Mouse (Mus musculus) cerebellum, adult (tissue): ENCODE data around the gene Gnl3l.

Experiments used
- ATAC-seq: cut with Nextera tagmentation; 2 replicates; pipeline ENCODE4 v1.9.2; 2017; ENCODE audit warnings: mild to moderate bottlenecking, moderate library complexity, mixed read lengths; ENCODE audit not compliant: insufficient number of reproducible peaks, low FRiP score, low TSS enrichment

Gnl3l gene

GRCm38 (mm10) chrX:151016938-151017877 is at the start of gene Gnl3l:
Gene Gnl3l, minus strand, starts transcription at chrX:151017322.
- peak; percentile 96 for ATAC-seq

- ATAC-seq = no peak
Measured at GRCm38 (mm10) chrX:151066071-151066666, 49.0 kb upstream of the Gnl3l start.

DNA sequence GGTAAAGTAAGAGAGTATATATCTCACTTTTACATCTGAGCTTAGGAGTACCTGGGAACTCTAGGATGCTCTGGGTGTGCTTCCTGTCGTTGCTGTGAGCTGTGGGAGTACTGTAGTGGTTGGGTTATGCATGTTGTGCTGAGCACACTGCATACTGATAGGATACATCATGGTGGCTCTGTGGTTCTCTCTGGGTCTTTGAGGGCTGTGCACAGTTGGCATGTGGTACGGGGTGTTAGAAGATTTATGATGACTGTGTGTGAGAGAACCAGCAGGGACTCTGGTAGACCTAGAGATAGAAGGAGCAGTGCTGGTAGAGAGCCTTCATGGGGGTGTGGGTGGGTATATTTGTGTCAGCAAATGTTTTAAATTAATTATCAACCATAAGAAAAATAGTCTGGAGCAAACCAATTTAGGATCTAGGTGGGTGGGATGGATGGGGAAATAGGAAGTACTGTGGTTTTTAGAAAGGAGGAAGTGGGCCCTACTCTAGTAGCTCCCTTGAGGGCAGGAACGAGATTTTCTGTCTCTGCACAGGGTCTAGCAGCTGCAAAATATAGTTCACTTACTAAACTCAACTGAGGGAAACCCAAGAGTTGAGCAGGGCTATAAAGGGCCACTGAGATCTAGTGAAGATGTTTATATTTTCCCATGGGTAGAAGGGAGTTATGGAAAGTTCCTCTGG is 44.6 kb upstream of the Gnl3l start:
- no peak for ATAC-seq

DNA sequence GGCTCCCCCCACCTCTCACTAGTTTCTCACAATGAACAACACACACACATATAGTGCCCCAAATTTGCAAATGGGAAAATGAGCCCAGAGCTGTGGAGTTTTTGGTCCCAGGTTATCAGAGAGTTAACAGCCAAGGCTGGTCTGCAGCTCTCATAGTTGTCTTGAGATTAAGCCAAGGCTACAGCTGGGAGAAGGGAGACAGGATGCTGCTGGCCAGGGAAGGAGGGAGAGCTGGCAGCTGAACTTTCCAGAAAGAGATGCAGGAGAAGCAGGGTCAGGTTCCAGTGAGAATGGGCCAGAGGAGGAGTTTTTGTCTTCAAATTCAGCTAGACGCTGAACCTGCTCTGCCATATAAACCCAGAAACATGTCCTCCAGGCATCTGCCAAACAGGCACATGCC is 42.2 kb upstream of the Gnl3l start:
- no peak for ATAC-seq

GRCm38 (mm10) chrX:151055559-151055958 is 38.4 kb upstream of the Gnl3l start:
- ATAC-seq = no peak

DNA sequence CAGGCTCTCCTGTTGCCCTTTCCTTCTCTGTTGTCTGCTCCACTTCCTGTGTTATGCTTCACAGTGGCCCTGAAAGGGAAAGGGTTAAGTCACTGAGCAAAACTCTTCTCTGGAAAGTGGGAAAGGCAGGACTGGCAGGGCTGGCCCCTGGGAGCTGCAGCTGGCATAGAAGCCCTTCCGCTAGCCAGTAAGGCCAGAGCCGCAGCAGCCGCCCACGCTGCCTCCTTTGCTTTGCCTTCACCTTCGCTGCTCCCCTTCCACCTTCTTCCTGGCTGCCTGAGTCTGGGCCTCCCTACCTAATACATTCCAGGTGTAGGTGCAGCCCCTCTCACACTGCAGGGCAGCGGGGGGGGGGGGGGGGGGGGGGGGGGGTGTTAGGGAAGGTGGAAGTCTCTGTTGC is 37.4 kb upstream of the Gnl3l start:
- no peak for ATAC-seq

DNA sequence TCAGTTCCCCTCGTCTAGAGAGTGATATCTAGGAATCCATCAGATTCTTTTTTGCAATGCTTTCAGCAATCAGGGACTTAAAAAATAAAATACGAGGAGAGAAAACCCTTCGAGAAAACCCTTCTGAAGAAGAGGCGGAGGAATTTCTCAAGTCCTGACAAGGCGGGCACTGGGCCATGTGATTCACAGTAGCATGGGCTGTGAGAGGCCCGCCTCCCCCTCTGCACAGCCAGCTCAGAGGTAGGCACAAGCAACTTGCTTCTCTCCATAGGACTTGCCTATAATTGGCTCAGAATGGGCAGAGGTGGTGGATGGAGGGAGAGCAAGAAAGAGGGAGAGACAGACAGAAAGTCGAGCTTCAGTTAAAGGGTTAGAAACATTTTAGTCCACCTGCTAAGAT is 33.2 kb upstream of the Gnl3l start:
- no peak for ATAC-seq

- ATAC-seq = no peak
Measured at GRCm38 (mm10) chrX:151049661-151050215, 32.6 kb upstream of the Gnl3l start.

DNA sequence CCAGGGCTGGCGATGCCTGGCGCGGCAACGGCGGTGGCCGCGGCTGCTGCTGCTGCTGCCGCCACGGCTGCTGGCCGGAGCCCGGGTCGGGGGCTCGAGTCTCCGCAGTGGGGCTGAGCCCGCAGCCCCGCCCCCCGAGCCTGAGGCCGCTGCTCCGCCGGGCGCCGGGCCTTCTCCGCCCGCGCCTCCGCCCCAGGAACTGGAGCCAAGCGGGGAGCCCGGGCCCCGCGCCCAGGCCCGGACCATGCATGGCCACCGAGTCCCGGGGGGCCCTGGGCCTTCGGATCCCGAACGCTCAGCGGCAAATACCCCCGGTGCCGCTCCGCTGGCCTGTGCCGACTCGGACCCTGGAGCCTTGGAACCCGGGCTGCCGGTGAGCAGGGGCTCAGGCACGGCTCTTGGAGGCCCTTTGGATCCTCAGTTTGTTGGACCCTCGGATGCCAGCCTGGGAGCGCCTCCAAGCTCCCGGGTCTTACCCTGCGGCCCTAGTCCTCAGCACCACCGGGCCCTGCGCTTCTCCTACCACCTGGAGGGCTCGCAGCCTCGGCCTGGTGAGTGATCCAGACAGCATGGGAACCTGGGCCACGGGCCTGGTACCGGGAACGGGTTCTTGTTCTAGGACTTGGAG is 30.4 kb upstream of the Gnl3l start:
- peak; percentile 7; the same call in 1 of the 2 replicates for ATAC-seq

DNA sequence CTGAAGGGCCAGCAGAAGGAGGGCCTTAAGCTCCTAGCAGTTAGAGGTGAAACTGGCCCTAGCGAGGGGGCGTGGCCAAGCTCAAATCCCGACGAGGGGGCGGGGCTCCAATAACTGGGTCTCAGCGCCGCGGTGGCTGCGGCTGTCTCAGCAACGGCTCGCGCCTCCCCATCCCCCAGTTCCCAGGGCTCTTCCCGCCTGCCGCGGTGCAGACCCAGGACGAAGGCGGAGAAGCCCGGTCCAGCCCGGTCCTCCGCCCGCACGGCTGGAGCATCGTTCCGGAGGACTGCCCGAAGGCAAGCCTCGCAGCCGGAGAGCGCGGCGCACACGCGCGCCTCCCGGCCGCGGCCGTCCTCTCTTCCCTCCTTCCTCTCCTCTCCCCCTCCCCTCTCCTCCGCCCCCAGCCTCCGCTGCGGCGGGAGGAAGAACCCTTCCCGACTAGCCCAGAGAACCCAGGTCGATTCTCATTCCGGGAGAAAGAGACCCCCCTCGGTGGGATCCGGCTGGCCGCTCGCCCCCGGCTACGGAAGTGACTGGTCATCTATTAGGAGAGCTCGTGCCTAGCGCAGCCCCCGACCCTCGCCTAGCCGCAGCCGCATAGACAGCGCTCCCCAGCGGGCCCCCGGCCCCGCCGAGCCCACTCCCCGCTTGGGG is 29.8 kb upstream of the Gnl3l start:
- peak; percentile 93 for ATAC-seq

GRCm38 (mm10) chrX:151046321-151046720 is 29.2 kb upstream of the Gnl3l start:
- no peak for ATAC-seq

- ATAC-seq = no peak
Measured at GRCm38 (mm10) chrX:151045850-151046249, 28.7 kb upstream of the Gnl3l start, which contains the start of gene Fgd1. Gene Fgd1, plus strand, starts transcription at chrX:151046150.

DNA sequence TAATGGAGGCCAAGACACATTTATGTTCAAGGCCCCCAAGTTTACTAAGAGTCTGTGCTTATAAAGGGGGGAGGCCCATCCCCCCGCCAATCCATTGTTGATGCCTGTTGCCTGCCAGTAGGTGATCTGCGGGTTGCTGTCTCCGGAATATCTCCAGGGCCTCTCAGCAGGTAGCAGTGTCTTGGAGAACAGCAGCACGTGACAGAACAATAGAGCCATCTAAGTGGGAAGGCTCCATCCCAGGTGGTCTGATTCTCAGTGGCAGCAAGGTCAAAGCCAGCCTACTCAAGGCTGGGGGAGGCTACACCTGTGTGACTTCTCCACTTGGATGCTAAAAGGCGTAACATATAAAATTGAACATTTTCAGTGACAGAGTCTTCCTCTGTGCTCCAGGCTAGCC is 24.1 kb upstream of the Gnl3l start:
- ATAC-seq = no peak

- ATAC-seq = no peak
Measured at GRCm38 (mm10) chrX:151031400-151031799, 14.3 kb upstream of the Gnl3l start.

DNA sequence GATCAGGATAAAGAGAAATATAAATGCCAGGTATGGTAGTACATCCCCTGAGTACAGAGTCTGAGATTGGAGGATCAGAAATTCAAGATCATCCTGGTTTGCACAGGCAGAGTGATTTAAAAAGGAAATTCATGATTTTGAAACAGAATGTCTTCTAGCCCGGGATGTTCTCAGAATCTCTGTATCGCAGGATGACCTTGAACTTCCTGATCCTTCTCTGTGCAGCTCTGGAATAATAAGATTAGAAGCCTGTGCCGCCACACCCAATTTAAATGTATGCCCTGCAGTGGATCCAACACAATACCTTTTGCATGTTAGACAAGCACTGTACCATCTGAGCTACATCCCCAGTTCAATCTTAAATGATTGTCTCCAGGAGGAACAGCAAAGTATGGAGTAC is 1.7 kb upstream of the Gnl3l start:
- ATAC-seq = no peak

DNA sequence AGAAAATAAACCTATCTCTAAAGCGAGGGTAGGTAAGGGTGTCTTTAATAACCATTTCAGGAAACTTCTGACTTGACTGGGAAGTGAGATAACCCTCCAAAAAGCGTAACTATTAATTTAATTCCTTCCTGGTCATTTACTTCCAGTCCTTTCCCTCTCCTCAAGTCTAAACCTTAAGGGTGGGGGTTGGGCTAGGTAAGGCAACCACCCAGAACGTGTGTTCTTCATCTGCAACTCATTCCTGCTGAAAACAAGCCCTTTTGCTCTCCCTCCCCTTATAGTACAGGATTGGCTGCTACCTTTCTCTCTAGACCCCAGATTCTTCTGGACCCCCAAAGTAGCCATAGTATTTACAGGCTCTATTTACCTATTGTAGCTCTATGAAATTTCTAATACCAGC is 775 bp upstream of the Gnl3l start:
- ATAC-seq = 0 out of 2 replicates have a peak, but pooled peaks have one; percentile 8

GRCm38 (mm10) chrX:150996775-150997174 is 20.3 kb downstream of the Gnl3l start:
- ATAC-seq = no peak

DNA sequence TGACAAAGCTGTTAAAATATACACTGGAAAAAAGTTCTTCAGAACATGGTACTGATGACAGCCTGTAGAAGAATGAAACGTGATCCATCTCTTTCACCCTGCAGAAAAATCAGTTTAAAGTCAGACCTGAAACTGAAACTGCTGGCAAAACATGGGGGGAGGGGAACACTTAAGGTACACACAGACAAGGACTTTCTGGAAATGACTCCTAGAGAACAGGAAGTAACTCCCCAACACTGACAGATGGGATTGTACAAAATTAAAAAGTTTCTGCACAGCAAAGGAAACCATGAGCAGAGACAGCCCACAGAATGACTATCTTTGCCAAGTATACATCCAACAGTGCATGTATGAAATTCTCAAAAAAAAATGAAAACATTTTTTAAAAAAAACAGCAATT is 35.5 kb downstream of the Gnl3l start:
- ATAC-seq = no peak

GRCm38 (mm10) chrX:150975424-150975823 is 41.7 kb downstream of the Gnl3l start:
- ATAC-seq = no peak

GRCm38 (mm10) chrX:150963027-150963426 is 54.1 kb downstream of the Gnl3l start:
- ATAC-seq = no peak
